Mouse (Mus musculus) cerebellum, adult 9-10 months (tissue): Measurements from ENCODE around the gene BC030870.
"Not testable (repeated sequence)": the region's sequence is repeated elsewhere in the genome, so short reads cannot be mapped to it uniquely, and the experiment has no call there.

Source experiments
- DNase-seq: peaks from one replicate; pipeline ENCODE4 v3.0.0; 2022

Gene BC030870

DNA sequence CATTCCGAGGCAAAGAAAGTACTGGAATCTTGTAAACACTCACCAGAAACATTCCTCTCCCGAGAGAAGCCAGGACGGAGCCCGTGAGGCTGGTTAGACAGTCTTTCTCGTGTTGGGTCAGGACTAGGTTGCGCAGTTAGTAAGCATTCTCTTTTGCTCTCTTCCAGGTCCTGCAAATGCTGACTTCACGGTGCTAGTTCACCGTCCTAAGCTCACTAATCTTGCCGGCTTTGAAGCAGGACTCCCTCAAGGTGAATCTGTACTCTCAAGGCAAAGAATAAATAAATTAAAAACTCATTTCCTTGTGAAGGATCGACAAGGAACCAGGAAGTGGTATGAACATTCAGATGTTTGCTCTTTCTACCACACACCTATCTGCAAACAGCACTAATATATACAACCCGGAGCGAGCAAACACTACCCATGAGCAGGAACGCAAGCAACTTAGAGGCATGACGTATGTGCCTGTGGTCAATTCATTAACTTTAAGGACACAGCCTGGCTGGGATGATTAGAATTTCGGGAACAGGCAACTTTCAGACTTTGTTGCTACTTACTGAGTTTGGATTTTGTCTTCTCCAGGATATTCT is at the start of gene BC030870:
TSS of gene BC030870 (minus strand) at position 365 of the 590 bp plus-strand sequence.
- DNase-seq = no peak

DNA sequence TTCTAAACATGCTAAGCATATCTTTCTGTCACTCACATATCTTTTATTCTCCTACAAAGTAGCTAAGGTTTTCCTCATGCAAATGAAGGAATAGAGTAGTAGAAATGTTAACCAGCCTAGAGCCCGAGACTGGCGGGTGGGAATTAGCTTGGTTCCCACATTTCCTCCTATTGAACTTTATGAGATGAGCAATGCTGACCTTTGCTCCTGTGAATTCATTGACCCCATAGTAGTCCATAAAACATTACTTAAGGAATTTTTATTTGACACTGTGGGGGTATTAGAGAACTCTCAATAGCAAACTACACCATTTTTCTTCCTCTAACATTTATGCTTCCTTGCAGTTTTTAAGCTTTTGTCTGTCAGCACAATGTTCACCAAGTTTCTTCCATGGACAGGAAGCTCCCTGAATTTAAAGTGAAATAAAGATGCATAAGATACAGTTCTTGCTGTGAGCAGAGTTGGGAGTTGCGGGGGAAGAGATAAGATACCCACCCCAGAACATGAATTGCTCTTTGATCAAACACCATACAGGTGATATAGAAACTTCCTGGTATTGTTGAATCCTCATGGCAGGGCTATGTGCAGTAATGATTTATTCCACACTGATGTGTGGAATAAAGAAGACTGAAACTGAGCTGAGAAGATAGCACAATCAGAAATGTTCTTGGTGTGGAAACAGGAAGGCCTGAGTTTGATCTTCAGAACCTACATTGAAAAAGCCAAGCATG is 45.5 kb upstream of the BC030870 start:
- DNase-seq = no peak

DNA sequence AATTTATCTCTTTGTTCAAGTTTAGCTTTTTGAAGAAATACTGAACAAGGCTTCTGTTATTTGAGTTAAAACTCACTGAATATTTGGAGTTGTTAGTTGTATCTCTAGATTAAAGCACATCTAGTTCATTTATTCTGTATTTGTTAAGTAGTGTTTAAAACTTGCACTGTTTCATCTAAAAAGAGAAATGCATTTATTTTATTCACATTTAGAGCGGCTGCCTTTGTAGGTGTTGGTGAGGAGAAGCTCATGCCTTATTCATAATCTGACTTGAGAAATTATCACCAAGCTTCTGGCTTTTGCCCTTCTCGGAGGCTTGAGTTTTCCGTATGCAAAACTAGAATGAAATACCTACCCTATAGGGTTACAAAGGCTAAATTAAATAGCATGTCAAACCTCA is 39.8 kb upstream of the BC030870 start:
- DNase-seq = no peak

DNA sequence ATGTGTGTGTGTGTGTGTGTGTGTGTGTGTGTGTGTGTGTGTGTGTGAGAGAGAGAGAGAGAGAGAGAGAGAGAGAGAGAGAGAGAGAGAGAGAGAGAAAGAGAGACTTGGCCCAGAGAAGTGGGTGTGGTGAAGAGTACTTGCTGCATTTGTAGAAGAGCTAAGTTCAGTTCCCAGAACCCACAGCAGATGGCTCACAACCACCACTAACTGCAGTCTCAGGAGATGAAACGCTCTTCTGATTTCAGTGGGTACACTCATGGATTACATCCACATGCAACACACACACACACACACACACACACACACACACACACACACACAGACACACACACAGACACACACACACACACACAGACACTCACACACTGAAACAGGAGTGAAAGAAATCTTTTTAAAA is 31.3 kb upstream of the BC030870 start:
- not testable (repeated sequence) for DNase-seq

DNA sequence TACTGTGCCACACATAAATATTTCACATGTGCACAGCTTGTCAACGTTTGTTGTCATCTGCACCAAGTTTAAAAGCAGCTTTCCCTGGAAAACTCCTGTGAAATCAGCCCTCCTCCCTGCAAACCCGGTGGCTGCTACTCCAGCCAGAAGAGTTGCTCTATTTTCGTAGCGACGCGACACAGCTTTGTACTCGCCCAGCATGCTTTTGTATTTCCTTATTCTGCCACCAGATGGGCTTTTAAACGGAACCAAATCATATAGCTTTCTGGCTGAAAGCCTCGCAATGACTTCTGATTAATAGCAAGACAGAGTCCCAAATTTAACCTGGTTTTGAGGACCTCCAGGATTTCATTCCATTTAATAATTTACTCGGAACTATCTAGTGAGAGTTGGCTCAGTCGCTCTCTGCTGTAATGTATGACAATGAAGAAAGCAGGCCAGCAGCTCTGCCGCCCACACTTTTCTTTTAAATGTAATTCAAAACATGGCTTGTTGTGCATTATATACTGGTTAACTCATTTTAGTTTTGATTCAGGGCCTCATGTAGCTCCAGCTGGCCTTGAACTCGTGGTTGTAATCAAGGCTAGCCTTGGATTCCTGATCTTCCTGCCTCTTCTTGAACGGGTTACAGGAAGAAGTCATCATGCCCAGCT is 29.9 kb upstream of the BC030870 start:
- DNase-seq = peak; percentile 9

DNA sequence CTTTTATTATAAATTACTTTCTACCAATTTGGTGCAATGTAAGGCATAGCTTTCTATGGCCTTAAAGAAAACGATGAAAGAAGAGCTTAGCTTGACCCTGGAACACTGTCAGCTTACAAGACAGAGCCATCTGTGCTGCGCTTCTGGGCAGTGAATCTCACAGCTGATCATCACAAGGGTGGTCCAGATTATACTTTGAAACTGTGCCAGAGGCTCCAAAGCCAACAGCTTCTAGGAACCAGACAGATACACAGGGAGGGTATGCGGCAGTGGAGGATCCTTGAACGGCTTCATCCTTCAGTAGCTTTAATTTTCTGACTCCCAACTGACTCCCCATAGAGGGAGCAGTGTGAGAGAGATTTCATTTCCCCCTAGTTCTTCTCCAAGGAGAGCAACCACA is 28.5 kb upstream of the BC030870 start:
- no peak for DNase-seq

DNA sequence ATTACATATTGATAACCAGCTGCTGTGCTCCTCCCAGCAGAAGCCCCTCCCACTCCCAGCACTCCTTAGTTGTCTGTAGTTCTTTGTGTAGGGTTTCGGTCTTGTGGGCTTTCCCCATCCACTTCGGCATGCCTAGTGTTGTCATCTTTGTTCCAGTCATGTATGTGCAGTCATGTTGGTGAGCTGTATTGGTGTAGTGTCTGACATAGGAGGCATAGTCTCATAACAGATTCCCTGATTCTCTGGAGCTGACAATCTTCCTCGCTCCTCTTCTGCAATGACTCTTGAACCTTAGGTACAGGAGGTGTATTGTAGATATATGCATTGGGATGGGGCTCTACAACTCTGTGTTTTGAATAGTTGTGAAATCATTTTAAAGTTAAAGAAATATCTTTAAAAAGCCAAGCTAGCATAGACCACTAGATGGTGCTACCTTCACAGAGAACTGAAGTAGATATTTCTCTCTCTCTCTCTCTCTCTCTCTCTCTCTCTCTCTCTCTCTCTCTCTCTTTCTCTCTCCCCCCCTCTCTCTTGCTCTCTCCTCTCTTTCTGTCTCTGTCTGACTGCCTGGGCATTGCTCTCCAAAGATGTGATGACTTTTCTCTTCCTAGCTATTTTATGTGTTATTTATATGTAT is 9.6 kb upstream of the BC030870 start:
- no peak for DNase-seq

DNA sequence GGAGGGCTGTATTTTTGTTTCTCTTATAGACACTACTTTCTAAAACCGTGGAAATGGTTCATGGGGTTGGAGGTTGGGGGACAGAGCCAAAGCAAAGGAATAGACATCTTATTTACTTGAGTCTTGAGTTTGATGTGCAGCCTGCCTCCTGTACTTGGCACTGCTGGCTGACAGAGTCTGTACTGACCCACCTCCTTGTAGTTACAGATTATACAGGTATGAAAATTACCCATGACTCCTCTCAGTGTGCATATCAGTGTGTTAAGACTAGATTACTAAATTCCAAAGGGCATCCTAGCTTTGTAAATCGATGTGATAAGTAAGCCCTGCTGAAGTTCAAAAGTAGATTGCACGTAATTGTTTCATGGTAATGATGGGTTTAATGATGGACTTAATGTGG is 2.9 kb downstream of the BC030870 start:
- DNase-seq = no peak

DNA sequence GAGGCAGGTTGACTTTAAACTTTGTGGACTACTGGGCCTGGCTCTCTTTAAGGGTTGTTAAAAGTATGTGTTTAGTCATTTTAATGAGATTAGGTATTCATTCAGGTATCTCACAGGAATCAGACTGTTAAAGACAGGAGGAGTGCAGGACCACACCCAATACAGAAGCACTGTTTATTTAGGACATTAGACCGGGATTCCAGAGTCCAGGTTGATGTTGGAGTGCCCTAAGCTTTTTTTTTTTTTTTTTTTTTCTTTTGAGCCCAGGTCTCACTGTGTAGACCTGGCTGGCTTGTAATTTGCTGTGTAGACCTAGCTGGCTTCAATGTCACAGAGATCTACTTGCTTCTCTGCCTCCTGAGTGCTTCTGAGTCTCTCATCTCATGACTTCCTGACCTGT is 3.3 kb downstream of the BC030870 start:
- no peak for DNase-seq

DNA sequence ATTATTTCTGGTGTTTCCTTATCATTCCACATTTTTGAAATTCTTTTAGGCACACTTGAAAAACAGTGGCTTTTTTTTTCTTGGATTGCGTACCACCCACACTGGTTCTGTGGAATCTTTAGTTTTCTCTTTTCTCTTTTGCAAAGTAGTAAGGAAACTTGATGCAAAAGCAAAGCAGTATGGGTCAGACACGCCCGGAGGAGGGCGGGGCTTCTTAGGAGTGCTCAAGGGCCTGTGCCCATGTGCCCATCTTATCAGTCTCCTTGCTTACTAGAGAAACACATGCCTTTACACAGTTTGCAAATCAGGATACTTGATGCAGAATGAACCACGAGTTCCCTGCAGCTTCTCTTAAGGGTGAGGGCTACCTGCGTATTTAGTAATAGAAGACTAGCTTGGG is 17.3 kb downstream of the BC030870 start:
- DNase-seq = no peak

DNA sequence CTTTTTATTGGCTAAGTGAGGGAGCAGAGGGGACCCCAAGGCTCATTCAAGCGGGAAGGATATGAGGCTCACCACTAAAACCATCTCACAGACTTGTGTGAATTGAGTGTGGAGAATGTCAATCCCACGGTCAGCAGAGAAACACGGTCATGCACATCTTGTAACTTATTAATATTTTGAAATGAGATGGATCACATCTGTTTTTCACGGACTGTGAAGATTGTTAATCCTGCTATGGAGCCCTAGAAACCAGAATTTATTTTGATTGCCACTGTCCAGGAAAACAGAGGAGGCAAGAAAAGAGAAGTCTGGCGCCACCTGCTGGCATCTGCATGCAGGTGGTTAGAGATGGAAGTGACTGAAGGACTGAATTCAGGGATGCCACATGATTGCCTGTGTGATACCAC is 19.1 kb downstream of the BC030870 start:
- peak; percentile 38 for DNase-seq

DNA sequence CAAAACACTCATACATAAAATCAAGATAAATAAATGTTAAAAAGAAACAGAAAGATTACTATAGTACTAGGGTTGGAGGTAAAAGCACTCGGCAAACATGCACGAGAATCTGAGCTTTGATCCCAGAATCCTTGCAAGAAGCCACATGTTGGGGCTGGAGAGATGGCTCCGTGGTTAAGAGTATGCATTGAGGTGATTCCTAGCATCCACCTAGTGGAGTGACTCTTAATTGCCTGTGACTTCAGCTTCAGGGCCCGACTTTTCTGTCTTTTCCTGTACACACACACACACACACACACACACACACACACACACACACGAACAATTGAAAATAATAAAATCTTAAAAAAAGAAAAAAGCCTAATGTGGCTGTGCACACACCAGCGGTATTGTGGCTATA is 20.4 kb downstream of the BC030870 start:
- no peak for DNase-seq

DNA sequence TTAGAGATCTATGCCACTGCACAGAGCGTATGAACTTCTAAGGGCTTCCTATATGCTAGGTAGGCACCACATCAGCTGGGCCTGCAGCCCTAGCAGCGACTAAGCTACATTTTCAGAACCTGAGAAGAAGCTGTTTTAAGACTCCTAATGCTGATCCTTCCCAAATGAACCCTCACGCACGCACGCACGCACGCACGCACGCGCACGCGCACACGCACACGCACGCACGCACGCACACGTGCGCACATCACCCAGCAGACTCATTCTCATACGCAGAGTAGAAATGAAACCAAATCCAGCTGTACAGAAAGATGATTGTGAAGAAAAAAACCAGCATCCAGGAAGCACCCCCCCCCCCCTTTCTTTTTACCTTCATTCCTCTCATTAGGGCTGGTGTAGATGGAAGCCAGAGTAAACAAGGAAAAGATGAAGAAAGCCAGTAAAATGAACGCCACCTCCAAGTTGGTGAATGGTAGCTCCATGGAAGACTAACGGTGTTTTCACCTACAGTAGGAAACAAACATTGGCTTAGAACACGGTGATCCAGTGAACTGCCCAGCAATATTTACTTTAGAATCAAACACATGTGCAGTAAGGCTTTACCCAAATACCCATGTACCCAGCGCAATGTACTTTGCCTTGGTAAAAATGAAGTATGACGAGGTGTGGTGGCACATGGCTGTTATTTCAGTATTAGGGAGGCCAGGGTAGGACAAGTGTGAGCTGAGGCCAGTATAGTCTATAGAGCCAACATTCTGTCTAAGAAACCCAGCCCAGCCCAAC is 21.2 kb downstream of the BC030870 start:
- DNase-seq = no peak

DNA sequence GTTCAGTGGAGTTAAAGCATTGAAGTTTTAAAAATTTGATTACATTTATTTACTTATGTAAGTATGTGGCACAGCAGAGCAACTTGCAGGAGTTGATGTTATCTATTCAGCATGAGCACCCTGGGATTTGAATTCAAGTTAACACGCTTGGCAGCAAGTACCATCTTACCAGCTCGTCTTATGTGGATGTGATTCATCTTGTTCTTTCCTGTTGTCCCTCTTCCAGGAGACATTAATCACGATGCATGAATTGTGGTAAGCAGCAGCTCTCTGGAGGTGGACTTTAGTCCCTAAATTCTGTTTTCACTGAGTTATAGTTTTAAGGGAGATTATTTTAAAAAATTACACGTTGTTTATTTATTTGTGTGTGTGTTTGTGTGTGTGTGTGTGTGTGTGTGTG is 25.3 kb downstream of the BC030870 start:
- DNase-seq = no peak

DNA sequence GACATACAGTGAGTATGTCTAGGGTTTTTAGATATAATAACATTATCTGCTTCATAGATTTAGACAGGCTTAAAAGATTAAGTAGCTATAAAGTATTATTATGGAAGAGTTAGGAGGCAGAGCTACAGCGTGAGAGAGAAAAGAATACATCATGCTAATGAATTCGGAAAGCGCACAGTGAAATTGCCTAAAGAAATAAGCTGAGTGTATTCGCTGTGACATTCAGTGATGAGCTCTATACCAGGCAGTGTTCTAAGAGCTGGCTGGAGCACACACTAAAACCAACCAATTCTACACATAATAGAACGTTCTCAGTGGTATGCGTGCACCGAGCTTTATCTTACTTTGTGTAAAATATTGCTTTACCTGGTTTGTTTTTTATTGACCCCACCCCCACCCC is 25.7 kb downstream of the BC030870 start:
- DNase-seq = no peak

DNA sequence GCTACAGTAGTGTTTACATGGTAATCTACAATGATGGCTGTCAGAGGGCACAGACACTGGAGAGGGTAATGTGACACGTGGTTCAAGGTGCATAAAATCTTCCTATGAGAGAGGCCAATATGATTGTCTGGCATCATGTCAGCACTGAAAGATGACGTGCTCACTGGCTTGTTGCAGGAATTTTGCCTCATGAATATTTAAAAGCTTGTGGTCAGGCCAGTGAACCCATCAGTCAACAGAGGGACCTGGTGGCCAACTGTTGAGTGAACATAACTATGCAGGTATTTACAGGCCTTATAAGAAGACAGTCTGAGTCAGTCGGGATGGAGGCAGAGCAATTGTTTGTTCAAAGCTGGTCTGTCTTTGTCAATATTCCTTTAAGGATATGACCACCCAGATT is 29.6 kb downstream of the BC030870 start:
- DNase-seq = no peak

DNA sequence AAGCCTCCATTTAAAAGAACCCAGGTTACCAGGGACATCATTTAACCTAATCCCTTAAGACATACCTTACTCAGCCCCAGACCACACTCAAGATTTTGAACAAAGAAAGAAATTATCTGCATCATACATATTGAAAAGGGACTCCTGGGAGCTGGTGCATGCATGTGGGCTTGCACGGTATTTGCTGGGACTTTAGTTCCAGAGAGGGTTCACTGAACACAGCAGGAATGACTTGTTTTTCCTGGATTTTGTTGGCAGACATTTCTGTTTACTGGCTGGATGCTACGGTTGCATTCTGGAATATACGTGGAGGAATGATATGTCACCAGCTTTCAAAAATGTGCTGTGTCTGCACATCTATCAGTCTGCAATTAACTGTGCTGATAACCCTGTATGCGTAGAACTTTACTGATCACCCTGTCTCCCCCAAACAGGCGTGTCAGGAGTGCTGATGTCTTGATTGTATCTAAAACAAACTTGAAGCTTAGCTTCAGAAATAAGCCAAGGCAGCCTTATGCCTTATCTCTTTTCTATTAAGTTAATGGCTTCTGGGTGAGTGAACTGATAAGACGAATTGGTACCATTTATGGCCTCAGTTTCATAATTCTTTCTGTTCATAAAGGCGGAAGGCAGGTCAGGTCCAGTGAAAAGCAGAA is 31.5 kb downstream of the BC030870 start:
- no peak for DNase-seq

DNA sequence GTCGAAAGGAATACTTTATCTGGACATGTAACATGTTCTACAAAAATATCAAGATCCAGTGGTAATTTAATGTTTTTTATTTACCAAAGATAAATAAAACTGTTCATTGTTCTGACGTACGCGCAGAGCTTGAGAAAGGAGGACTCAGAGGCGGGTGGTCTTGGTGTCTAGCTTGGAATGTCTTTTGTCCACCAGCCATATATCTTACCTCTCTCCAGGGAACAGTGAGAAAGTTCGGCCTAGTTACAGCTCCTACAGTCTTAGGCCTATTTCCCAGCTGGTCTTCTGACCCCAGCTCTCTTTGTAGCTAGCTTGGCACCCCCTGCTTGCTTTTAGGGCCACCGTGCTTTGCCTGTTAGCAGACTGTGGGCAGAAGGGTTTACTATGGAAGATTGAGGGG is 39.6 kb downstream of the BC030870 start:
- DNase-seq = no peak

DNA sequence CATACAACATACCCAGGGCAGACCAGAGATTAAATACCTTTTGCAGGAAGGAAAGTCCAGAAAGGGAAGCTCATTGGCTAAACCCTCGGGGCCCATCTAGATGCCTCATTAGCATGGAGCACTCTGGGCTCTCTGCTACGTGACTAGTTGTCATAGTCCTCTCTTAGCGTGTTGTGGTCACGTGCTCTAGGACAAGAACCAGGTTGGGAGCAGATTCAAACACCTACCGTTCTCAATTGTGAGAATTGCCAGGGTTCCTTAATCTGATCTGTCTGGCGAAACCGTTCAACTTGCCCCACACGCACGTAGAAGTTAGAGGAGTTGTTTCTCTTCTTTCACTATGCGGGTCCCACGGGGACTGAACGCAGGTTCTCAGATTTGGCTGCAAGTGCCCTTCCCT is 41.2 kb downstream of the BC030870 start:
- DNase-seq = no peak

DNA sequence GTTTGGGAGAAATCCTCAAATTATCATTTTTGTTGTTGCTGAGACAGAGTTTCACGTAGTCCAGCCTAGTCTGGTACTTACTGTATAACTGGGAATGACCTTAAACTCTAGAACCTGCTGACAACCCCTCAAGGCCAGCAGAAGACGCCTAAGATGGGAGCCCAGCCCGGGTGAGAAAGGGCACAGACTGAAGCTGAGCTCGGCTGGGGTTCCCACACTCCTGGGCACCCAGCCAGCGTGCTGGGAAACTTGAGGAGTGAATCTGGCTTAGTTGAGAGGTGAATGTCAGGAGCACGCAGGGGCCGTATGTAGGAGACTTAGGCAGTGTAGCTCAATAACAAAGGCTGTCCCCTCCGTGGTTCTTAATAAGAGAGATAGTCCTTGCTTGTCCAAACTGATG is 41.7 kb downstream of the BC030870 start:
- no peak for DNase-seq

DNA sequence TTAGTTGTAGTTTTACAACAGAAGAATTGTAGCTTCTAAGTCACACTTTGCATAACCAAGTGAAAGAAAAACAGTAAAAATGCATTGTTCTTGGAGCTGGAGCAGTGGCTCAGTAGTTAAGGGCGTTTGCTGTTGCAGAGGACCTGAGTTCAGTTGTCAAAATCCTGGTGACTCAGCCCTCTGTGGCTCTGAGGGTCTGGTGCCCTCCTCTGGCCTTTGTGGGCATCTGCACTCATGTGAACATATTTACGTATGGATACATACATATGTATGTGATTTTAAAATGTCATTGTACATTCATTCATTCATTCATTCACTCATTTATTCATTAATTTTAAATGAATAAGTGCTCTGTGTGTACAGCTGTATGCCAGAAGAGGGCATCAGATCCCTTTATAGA is 43.7 kb downstream of the BC030870 start:
- no peak for DNase-seq

DNA sequence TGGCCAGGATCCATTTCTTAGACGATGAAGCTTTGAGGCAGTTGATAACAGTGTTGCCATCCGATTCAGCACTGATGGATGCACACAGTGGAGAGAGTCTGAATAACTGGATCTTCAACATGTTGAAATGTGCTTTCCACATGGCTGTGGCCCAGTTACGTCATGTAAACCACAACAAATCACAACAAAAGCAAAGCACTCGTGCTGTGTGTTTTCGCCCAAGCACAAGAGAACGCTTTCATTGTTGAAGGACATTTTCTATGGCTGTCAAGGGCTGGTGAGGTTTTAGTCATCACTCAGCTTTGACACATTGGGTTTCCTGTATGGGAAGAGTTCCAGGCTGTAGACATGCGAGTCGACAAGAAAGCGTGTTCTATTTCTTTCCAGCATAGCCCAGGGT is 48.6 kb downstream of the BC030870 start:
- no peak for DNase-seq

DNA sequence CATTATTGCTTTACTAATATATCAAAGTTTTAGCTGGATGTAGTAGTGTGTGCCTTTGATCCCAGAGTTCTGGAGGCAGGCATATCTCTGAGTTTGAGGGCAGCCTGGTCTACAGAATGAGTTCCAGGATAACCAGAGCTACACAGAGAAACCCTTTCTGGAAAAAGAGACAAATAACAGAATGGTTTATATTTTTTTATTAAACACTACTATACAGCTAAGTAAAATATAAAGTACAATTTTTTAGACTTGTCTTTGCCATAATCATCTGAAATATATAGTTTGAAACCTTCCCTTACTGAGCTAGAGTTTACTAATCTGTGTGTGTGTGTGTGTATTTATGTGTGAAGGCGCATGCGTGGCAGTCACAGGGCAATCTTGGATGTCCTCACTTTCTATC is 54.6 kb downstream of the BC030870 start, which contains the start of gene Gm10663:
TSS of gene Gm10663 (plus strand) at position 301 of the 400 bp plus-strand sequence.
- no peak for DNase-seq
